Mouse (Mus musculus) urinary bladder, postnatal 4 days (tissue): ENCODE data around the gene Ston2.

Experiments used
- DNase-seq, 2 experiments: peaks; one replicate each; pipeline ENCODE4 v3.0.0; 2021 to 2022; ENCODE audit warnings: low spot score in 2 of 2

Ston2 gene

DNA sequence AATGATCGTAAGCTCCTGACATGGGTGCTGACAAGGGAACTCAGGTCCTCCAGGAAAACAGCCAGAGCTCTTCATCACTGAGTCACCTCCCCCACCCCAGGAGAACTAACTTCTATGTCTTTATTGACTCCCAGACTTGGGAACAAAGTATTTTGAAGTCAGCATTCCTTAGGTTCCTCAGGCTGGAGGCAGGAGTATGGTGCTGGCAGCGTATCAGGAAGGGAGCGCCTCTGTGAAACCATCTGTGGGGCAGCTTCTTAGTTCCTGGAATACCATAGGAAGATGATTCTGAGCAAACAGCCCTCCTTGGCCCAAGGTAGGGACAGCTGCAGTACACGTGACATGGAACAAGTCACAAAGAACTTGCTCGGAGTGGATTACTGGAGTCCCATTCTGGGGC is 84.7 kb downstream of the Ston2 start:
- DNase-seq = no peak

DNA sequence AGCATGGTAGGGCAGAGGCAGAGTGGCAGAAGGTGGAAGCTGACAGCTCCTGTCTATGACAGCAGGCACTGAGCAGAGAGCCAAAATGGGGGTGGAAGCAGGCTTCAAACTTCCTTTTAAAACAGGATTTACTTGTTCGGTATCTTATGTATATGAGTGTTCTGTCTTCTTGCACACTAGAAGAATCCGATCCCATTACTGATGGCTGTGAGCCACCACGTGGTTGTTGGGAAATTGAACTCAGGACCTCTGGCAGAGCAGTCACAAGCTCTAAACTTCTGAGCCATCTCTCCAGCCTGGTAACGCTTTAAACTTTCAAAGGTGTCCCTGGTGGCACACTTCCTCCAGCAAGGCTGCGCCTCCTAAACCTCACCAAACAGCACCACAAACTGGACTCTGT is 85.4 kb downstream of the Ston2 start:
- DNase-seq = no peak

DNA sequence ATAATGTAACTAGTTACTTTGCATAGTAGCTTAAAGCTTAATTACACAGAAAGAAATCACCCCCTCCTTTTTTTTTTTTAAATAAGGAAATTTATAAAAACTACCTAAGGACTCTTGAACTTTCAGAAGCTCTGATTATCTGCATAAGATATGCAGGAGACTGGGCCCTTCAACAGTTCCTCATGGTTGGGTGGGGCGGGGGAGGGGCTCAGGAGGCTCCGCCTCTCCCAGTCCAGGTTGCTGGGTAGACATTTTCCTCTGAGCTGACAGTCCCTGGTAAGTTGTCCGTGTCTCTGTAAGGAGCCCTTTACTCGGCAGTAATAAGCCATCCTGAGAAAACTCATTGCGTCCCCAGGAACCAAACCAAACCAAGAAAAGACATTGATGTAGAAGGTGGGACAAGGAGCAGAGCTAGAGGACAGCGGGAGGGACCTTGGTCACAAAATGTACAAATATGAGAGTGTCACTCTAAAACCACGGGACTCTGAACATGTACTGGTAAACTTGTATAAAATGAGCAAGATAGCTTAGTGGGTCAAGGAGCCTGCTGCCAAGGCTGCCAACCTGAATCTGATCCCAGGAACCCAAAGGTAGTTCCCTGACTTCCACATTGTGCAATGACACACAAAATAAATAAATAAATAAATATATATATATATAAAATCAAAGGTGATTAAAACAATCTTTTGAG is 88.6 kb downstream of the Ston2 start:
- DNase-seq = no peak

DNA sequence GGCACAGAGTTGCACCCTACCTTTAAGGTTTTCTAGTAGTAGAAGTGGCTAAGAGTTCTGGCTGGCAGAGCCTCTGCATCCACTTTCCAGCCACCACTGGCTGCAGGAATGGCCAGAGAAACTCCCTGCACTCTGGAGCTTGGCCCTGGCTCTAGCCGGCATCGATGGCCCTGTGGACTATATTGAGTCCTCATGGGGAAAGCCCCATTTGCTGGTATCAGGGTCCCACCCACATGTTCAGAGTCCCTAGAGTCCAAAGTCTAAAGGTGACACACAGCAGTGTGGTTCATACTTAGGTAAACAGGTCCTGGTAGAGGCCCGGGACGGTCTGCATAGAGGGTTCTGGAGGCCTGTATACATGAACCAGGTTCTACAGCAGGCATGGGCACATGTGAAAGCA is 92.0 kb downstream of the Ston2 start:
- DNase-seq = no peak

DNA sequence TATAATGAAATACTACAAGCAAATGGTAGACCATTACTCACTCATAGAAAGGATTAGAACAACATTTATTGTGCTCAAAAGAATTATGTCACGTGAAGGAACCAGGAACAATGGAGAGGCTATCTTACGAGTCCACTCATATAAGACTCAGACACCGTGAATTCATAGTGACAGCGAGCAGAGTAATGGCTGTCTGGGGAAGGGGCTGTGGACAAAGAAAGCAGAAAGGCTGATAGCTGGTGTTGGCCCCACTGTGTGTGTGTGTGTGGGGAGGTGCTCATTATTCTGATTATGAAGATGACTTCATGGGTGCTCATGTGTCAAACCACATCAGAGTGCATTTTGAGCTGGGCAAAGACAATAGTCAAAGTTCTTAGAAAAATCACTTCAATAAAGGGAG is 92.4 kb downstream of the Ston2 start:
- no peak for DNase-seq

DNA sequence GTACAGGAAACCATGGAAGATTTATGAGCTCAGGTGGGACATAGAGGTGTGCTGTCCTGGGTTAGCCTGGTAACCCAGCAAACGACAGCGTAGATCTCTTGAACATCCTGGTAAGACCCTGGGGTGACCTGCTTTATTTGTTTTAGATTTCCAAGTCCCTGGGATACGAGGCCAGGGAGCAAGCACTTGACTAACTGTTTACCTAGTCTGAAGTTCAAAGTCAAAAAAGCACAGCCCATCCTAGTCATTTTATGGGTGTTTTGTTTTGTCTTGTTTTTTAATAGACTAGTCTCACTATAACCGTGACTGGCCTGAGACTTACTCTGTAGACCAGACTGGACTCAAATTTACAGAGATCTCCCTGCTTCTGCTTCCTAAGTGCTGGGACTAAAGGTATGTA is 93.4 kb downstream of the Ston2 start:
- DNase-seq = no peak

DNA sequence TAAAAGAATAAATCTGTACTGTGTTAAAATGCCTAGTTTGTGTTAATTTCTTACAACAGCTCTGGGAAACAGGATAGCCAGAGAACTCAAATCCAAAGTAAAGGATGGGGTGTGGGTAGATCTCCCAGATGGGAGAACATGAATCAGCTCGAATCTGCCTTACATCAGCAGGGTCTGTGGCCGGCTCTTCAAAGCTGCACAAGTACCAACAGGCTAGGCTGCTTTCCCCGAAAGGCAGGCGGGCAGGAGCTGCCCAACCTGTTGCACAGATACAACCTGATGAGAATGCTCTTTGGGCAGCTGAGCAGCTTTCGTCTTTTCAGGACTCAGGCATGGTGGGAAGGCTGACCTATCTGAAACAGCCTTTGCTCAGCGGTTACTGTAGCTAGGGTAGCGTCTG is 94.6 kb downstream of the Ston2 start:
- peak in 1 of 2 experiments; percentile 42 for DNase-seq

DNA sequence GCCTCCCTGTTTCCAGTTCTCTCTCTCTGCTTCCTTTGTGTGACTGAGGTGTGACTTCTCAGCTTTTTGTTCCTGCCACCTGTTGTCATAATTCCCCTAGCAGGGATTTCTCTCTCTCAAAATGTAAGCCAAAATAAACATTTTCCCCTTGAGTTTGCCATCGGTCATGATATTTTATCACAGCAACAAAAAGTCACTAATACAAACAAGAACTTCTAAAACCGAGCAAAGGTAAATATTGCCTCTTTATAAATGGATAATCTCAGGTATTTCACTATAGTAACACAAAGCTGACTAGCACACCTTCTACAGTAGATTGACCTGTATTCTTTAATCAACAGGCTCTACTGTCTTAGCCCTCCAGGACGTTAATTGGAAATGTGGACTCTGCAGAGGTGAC is 95.2 kb downstream of the Ston2 start:
- no peak for DNase-seq

DNA sequence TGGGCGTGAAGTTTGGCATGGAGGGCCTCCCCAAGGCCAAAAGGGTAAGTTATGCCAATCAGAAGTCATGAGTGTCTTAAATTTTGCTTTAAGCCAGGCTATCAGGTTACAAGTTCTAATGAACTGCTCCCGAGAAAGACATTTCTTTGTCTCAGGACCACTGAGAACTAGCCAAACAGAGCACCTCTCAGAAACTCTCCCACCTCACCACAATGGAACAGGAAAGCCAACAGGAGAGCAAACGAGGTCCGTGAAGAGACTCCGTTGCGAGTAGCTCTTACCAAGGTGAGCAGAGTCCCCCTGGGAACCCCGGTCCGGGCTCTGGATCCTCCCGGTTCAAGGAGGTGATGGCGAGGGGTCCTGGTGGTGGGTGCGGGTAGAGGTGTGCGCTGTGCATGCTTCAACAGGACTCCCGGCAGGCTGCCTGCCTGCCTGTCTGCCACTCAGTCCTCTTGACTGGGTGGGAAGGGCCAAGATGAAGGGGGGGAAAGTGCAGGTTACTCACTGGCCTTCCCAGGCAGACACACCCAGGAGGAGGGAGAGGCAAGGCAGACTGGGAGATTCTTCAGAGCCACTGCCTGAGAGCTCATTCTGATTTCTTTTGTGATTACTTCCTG is 102.4 kb downstream of the Ston2 start:
- no peak for DNase-seq

DNA sequence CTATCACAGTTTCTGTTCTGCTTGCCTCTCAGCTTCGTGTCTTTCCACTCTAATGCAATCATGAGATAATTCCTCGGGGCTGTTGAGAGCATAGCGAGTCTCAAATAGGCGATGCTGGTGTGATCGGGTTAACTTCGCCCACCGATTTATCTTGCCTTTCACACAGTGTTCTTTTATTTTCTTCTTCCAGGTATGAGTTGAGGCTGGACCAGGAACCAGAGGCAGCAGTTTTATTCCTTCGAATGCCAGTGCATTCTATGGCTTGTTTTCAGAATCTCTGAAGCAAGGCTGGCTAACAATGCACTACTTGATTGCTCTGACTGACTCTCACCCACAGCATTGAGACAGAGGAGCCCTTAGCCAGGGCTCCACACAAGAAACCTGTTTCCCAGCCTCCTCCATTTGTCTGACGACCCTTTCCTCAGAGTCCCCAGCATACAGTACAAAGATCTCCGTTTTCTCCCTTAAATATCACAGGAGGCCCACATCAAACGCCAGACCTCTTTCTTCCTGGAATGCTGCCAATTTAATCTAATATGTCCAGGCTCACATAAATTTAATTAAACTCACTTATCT is 103.3 kb downstream of the Ston2 start:
- no peak for DNase-seq

DNA sequence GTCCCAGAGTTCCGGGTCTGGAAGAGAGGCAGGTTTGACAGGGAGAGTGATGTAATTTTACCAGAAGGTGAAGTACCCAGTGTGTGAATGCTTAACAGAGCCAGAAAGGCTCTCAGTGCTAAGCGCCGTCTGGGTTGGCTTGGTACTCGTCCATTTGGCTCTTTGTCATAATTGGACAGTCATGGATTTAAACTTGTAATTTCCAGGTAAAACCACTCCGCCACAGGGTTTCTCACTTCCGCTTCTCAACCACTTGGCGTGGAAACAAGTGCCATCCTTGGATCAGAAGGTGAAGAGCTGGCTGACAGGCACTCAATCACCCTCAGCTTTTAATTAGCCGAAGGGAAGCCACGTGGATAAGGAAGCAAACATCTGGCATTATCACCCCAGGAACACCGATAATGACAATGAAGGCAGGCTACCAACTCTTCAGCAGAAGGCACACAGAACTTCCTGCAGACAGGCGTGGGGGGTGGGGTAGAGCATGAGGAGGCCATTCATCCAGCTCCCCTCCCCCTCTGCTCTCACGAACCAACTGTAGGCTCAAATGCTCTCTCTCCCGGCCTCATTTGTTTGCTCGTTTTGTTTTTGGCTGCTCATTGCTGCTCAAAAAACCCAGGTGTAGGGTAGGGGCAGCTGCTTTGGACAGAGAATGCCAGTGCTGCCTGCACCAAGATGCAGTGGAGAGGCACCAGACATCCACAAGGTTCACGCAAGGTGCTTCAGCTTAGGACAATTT is 103.9 kb downstream of the Ston2 start:
- DNase-seq = no peak

DNA sequence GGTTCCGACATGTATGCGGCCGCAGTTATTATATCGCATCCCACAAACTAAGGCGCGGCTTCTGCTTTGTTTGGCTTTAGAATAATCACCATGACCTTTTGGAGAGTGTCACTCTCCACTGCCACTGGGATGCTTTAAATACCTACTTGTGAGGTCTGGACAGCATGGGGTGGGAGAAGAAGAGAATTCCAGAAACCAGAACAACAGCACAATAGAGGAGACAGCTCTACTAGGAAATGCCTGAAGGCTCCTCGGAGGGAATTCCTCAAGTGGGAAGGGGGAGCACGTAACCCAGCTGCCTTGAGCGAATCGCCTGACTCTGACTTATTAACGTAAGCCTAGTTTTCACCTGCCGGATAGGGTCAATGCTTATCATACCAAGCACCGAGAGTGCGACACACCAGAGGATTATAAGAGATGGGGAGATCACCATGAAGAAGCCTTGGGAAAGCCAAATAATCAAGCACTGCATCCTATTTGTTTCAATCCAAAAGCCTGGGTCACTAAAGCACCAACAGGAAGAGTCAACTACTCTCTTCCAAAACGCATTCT is 104.6 kb downstream of the Ston2 start:
- no peak for DNase-seq

DNA sequence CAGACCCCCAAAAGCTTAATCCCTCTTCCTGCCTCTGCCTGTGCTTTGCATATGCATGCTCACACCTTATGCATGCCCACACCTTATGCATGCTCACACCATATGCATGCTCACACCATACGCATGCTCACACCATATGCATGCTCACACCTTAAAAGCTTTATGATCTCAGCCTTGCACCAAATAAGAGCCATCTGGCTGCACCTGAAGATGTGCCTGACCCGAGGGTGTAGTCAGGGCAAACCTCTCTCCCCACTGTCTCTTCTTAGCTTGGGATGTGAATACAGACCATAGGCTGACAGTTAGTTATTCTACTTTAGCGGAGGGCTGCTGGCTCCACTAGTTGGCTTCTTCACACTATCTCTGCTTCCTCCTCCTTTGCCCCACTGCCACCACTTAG is 105.1 kb downstream of the Ston2 start:
- no peak for DNase-seq

DNA sequence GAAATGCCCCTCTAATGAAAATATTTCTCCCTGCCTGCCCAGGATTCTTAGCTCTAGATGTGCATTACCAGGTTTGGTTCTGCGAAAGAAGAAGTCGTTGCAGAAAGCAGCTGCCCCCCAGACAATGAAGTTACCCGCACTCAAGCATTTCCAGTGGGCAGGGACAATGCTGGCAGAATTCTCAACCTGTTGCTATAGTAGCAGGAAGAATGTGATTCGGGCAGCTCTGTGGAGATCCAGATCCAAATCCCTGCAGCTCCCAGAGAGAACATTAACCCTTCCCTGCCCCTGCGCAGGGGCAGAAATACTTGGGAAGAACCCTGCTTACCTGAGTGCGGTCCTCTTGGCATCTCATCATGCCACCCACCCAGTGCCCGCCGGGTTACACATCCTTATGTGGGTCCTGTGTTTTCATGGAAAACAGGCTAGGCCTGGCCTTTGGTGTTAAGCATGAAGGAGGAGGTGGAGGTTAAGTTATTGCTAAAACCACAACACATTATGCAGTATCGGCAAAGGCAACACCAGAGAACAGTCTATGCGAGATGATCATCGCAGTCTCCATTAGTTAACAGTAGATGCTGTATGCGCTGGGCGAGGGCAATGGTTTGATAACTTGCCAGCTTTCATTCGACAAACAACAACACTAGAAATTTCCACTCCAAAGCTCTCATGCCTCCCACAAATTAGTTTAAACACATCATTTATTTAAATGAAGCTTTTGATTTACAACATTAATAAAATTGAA is 108.7 kb downstream of the Ston2 start:
- no peak for DNase-seq

DNA sequence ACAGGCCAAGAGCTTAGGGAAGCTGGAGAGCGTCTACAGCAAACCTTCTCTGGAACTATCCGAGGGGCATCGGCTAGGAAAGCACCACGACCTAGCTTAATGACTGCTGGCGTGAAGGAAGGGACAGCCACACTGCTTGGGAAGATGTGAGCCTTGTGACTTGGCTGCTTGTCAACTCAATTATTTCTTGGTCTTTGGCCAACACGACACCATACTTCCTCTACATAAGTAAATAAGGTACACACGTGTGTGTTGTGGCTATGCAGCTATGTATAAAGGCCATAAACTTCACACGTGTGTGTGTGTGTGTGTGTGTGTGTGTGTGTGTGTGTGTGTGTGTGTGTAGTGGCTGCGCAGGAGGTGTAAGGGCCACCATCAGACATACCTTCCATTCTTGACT is 112.2 kb downstream of the Ston2 start:
- DNase-seq = no peak

DNA sequence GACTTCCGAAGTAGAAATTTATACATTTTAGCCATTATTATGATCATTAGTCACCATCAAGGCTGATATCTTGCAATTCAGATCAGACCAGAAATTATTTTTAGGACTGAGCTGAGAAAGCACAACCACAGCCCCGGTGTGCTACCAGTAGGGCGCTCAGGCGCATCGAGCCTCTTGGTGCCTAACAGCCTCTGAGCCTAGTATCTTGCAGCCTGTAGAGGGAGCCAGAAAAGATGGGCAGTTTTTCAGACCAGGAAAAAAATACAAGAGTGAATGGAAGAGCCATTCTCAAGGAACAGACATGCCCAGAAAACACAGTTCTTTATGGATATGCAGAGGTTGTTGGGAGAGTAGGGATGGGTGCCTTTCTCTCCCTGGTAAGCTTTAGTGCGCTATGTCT is 115.0 kb downstream of the Ston2 start:
- DNase-seq = no peak

DNA sequence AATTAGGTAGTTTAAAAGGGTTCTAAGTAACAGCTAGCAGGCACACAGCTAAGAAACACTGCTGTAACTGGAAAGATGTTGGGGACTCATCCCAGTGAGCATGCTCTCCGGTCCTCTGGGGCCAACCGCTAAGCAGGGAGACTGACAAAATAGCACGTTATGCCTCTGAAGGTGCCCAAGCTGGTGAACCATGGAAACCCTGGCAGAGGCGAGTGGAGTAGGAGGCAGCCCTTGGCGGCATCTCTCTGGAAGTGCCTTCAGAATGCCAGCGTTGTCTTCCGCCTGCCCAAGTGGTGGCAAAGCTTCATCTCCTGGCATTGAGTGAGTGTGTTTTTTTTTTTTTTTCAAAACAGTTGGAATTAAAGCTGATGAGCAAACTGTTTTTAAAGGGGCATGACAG is 115.7 kb downstream of the Ston2 start:
- no peak for DNase-seq

DNA sequence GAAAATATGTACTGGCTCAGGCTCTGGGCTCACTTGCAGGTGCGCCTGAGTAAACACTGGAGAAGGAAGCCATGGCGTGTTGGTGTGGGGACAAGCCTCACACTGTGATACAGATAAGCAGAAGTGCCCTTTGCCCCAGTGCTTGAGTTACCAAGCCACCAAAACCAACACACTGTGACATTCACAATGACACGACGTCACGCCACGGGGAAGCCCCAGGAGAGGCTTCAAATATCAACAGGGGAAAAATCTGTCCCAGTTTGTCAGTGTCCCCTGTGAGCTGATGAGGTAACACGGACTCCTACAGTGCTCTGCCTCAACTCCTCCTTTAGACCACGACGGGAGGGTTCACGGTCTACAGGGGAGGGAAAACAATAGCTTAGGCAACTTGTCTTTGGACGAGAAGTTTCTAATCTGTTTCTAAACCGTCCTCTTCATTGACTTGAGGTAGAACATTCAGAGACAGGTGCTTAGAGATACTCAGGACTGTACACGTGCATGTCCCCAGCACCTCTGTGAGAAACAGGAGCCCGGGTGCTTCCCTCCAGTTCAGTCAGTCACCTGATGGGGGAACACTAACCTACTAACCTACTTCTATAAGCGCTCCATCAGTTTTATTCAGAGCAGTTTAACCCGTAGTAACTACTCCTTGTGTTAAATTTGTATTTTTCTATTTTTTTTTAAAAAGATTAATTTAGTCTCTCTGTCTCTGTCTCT is 119.5 kb downstream of the Ston2 start:
- no peak for DNase-seq

DNA sequence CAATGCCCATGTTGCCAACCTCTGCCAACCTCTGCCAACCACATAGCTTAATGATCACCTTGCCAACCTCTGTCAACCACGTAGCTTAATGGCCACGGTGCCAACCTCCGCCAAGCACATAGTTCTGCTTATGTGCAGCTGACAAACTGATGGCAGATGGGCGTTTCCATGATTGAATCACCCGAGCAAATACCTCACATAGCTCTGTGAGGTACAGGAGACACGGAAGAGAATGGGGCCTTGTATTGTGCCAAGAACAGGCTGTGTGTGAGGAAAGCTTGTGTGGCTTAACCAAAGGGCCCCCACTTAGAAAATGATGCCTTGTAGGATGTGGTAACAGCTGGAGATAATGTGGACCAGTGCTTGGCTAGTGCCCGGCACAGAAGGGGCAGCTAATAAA is 120.4 kb downstream of the Ston2 start:
- DNase-seq = no peak

DNA sequence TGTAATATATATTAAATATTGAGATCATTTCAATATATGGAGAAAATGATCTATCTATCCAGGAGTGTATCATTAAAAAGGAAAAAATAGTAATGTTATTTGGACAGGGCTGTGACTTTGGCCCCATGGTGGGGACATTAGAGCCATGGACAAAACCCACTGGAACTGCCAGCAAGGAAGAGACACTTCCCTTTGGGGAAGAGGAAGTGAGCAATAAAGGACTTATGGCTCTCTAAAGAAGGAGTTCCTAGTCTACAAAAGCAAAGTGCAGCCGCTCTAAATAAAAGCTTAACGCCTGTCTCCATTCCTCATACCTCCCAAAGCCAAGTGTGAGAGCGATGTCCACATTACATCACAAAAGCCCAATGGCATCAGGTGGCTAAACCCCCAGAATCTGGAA is 121.6 kb downstream of the Ston2 start:
- no peak for DNase-seq

DNA sequence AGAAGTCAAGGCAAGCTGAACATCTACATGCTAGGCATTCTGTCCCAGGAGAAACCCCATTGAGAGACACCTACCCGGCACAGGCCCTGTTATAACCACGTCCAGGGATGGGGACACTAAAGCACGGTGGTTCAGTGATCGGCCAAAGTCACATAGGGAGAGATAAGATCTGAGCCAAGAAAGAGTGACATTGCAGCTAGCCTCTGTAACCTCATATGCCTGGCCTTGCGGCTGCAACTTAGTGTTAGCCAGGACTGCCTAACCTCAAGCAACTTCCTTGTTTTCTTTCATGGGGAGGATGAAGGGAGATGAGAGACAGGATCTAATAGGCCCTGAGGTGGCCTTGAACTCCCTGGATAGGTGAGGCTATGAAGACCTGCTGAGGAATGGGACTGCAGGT is 122.8 kb downstream of the Ston2 start:
- DNase-seq = no peak
